In the genomic region with DNA sequence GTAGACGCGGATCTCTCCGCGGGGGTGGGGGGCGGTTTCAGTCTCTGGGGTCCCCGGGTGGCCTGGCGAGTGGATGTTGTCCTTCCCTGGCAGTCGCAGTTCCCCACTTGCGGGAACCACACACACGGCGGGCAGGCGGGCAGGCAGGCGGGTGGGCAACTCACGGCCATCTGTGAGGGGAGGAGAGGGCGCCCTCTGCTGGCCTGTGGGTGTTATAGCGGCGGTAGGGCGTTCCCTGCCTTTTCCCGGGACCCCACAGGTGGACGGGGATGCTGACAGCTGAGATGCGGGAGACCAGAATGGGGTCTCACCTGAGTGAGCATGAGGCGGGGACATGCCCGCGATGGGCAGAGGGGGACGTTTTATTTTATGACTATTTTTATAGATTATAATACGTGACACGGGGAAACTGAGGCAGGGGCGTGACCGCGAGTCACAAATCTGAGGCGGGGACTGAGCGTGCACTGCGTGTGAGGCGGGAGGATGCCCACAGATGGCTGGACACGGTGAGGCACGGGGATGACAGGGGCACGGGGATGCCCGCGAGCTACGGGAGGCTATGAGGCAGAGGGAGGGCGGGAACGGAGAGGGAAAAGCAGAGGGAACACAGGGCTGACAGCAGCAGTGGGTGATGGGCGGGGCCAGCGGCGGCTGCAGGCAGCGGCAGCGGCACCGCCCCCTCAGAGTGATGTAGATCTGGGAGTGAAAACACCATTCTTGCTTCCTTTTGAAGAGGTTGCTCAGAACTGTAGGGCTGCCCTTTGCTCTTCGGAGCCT, we compare ENCODE assay signal across 8 mouse cellular contexts.
DNase-seq lines count a peak whose midpoint lies in the region; ATAC-seq and TF ChIP-seq lines count a peak whose summit lies in the region.

No protein-coding gene starts in this region.

- peak; percentile 66 for ATAC-seq in heart, embryonic 11.5 days (replicated peaks; ENCODE audit: insufficient number of reproducible peaks, low FRiP score, low TSS enrichment)
- ATAC-seq in kidney, postnatal 0 days (replicated peaks; ENCODE audit: low FRiP score, low read depth): peak; percentile 83
- peak; percentile 30; the same call in 1 of the 2 replicates for ATAC-seq in liver, embryonic 12.5 days

- TF ChIP-seq CTCF in C2C12 (IDR thresholded peaks at IDR 0.05; ENCODE audit: control insufficient read depth, insufficient read depth, insufficient read length): peak; percentile 91
- peak; percentile 78 for TF ChIP-seq CTCF in kidney, postnatal 0 days (IDR thresholded peaks at IDR 0.05; ENCODE audit: low read depth)

- H3K9ac ChIP-seq in heart, embryonic 11.5 days (ENCODE audit: low read depth, low read length): peak overlapping the region; percentile 54; the same call in 1 of the 2 replicates
- no peak overlapping the region for H3K9ac ChIP-seq in kidney, postnatal 0 days (ENCODE audit: low read depth, low read length)
- H3K9ac ChIP-seq in liver, embryonic 12.5 days: no peak overlapping the region

- no peak overlapping the region for H3K4me3 ChIP-seq in C2C12 (ENCODE audit: insufficient read depth, poor library complexity, severe bottlenecking)
- peak overlapping the region; percentile 40 for H3K4me3 ChIP-seq in heart, embryonic 11.5 days (ENCODE audit: low read depth, low read length)
- peak overlapping the region; percentile 27 for H3K4me3 ChIP-seq in kidney, postnatal 0 days (replicated peaks; ENCODE audit: low read depth, low read length)
- H3K4me3 ChIP-seq in liver, embryonic 12.5 days: peak overlapping the region; percentile 33

- WGBS in heart, embryonic 11.5 days (ENCODE audit: insufficient replicate concordance): 3% methylated on average over 49 of the region's 49 CpGs
- WGBS in kidney, postnatal 0 days: 2% methylated on average over 49 of the region's 49 CpGs
- WGBS in liver, embryonic 12.5 days (ENCODE audit: insufficient replicate concordance): 3% methylated on average over 49 of the region's 49 CpGs

- peaks cover 4% of the 10 kb centered on the region; the same call in 1 of the 2 replicates for H3K4me1 ChIP-seq in heart, embryonic 11.5 days (ENCODE audit: control insufficient read depth, insufficient read depth, low read length)
- no peaks in the 10 kb centered on the region; the same call in 1 of the 2 replicates for H3K4me1 ChIP-seq in kidney, postnatal 0 days (replicated peaks; ENCODE audit: insufficient read depth, low read length)
- peaks cover 5% of the 10 kb centered on the region; the same call in 1 of the 2 replicates for H3K4me1 ChIP-seq in liver, embryonic 12.5 days

- peak overlapping the region; percentile 79 for H3K4me2 ChIP-seq in heart, embryonic 11.5 days
- peak overlapping the region; percentile 68 for H3K4me2 ChIP-seq in kidney, postnatal 0 days (ENCODE audit: low read length)
- peak overlapping the region; percentile 57 for H3K4me2 ChIP-seq in liver, embryonic 12.5 days

- H3K79me3 ChIP-seq in C2C12 (ENCODE audit: low read depth): no peaks in the 10 kb centered on the region

- no peaks in the 10 kb centered on the region for H3K79me2 ChIP-seq in C2C12 (ENCODE audit: control insufficient read depth, insufficient read depth)

- H3K27me3 ChIP-seq in C2C12 (ENCODE audit: control insufficient read depth, insufficient read depth, insufficient read length): no peaks in the 10 kb centered on the region
- H3K27me3 ChIP-seq in heart, embryonic 11.5 days (ENCODE audit: control insufficient read depth, insufficient read depth, low read length): no peaks in the 10 kb centered on the region
- no peaks in the 10 kb centered on the region for H3K27me3 ChIP-seq in kidney, postnatal 0 days (ENCODE audit: insufficient read depth, low read length)
- H3K27me3 ChIP-seq in liver, embryonic 12.5 days (replicated peaks): no peaks in the 10 kb centered on the region

- no peak overlapping the region for H3K27ac ChIP-seq in heart, embryonic 11.5 days (ENCODE audit: low read depth, low read length)
- H3K27ac ChIP-seq in kidney, postnatal 0 days: no peak overlapping the region
- no peak overlapping the region for H3K27ac ChIP-seq in liver, embryonic 12.5 days

- H3ac ChIP-seq in C2C12 (ENCODE audit: control insufficient read depth, insufficient read length, low read depth): peak overlapping the region; percentile 3

- peak; percentile 68 for DNase-seq in adrenal gland, postnatal 10 days
- peak; percentile 45 for DNase-seq in embryo, embryonic 11.5 days (ENCODE audit: low read depth, low spot score)
- peak; percentile 73 for DNase-seq in kidney, postnatal 0 days (ENCODE audit: low spot score)
- peak; percentile 72 for DNase-seq in neural tube, embryonic 10.5 days (ENCODE audit: extremely low spot score, low spot score)
- DNase-seq in thymus, postnatal 14 days: peak; percentile 61

- H3K36me3 ChIP-seq in C2C12 (ENCODE audit: control insufficient read depth, insufficient read depth): no peaks in the 10 kb centered on the region
- H3K36me3 ChIP-seq in heart, embryonic 11.5 days (ENCODE audit: control insufficient read depth, insufficient read depth, low read length): no peaks in the 10 kb centered on the region
- H3K36me3 ChIP-seq in kidney, postnatal 0 days (ENCODE audit: insufficient read depth, low read length): no peaks in the 10 kb centered on the region
- H3K36me3 ChIP-seq in liver, embryonic 12.5 days: no peaks in the 10 kb centered on the region

- no peaks in the 10 kb centered on the region for H3K9me3 ChIP-seq in heart, embryonic 11.5 days (replicated peaks; ENCODE audit: control insufficient read depth, low read length)
- H3K9me3 ChIP-seq in kidney, postnatal 0 days (replicated peaks; ENCODE audit: low read length): no peaks in the 10 kb centered on the region
- no peaks in the 10 kb centered on the region for H3K9me3 ChIP-seq in liver, embryonic 12.5 days (replicated peaks)

TF ChIP-seq in C2C12, 6 proteins besides CTCF, POLR2A, EP300 and RAD21:
- no peak for TF ChIP-seq USF1 (IDR thresholded peaks at IDR 0.05; ENCODE audit: low read depth)
- no peak for TF ChIP-seq CEBPB (IDR thresholded peaks at IDR 0.05; ENCODE audit: low read depth)
- no peak for TF ChIP-seq MAX (IDR thresholded peaks at IDR 0.05)
- TF ChIP-seq MYOD1 (IDR thresholded peaks at IDR 0.05; ENCODE audit: control insufficient read depth, insufficient read length, low read depth): no peak
- TF ChIP-seq FOSL1 (IDR thresholded peaks at IDR 0.05; ENCODE audit: insufficient read depth, low read length, poor library complexity, severe bottlenecking): no peak
- no peak for TF ChIP-seq MYOG (IDR thresholded peaks at IDR 0.05; ENCODE audit: control insufficient read depth, extremely low read depth, insufficient read length)

Comparison
In these comparisons a context has a peak if more than half of its experiments do, and no peak if none do; other contexts are left out.
1. ATAC-seq: peak in every context shown above with its lines; median percentile 83 in kidney, postnatal 0 days; 66 in heart, embryonic 11.5 days; 30 in liver, embryonic 12.5 days.